Comparison of ENCODE assay signal across 16 mouse cellular contexts in genomic region chr8:107265811-107266210, GRCm38 (mm10). TPM values are rescaled to one million over a fixed set of nuclear protein-coding genes. Genes with fewer than 3 reads are reported as not detected.
DNase-seq lines count a peak whose midpoint lies in the region; ATAC-seq lines count a peak whose summit lies in the region.
"Had no signal": no experiment of that assay in that cellular context is flagged by ENCODE, and none has a peak within 500 bp of the region (broad histone marks: within the 10 kb centered on the region; RNA-seq: fewer than 3 reads in every experiment).

No protein-coding gene starts in this region.

- H3K27ac ChIP-seq in hindbrain, embryonic 10.5 days: no peak overlapping the region
- no peak overlapping the region for H3K27ac ChIP-seq in hindbrain, embryonic 13.5 days
- H3K27ac ChIP-seq: embryonic facial prominence, embryonic 15.5 days; gastrocnemius, adult 2 months; intestine, embryonic 15.5 days; limb, embryonic 10.5 days; lung, embryonic 15.5 days had no signal

- H3K4me2 ChIP-seq in hindbrain, embryonic 13.5 days: no peak overlapping the region
- H3K4me2 ChIP-seq: embryonic facial prominence, embryonic 15.5 days; intestine, embryonic 15.5 days; lung, embryonic 15.5 days had no signal

- no peaks in the 10 kb centered on the region for H3K36me3 ChIP-seq in hindbrain, embryonic 10.5 days
- no peaks in the 10 kb centered on the region for H3K36me3 ChIP-seq in hindbrain, embryonic 13.5 days
- H3K36me3 ChIP-seq: embryonic facial prominence, embryonic 15.5 days; intestine, embryonic 15.5 days; limb, embryonic 10.5 days; lung, embryonic 15.5 days had no signal

- intact Hi-C loops in heart, postnatal 10 days (cut with DNase I): no loop called here

- no peak for ATAC-seq in hindbrain, embryonic 13.5 days (ENCODE audit: low FRiP score)
- ATAC-seq: CD4-positive, CD25-positive, alpha-beta regulatory T cell, adult 4 months; intestine, embryonic 15.5 days had no signal

- H3K4me1 ChIP-seq in hindbrain, embryonic 10.5 days (replicated peaks): peaks cover 10% of the 10 kb centered on the region
- H3K4me1 ChIP-seq in hindbrain, embryonic 13.5 days (replicated peaks): no peaks in the 10 kb centered on the region
- H3K4me1 ChIP-seq: intestine, embryonic 15.5 days; lung, embryonic 15.5 days had no signal

- H3K9me3 ChIP-seq in hindbrain, embryonic 10.5 days: no peaks in the 10 kb centered on the region
- no peaks in the 10 kb centered on the region for H3K9me3 ChIP-seq in hindbrain, embryonic 13.5 days
- H3K9me3 ChIP-seq: embryonic facial prominence, embryonic 15.5 days; intestine, embryonic 15.5 days; limb, embryonic 10.5 days; lung, embryonic 15.5 days had no signal

- no peak overlapping the region for H3K9ac ChIP-seq in hindbrain, embryonic 13.5 days
- H3K9ac ChIP-seq: embryonic facial prominence, embryonic 15.5 days; intestine, embryonic 15.5 days; lung, embryonic 15.5 days had no signal

- WGBS in hindbrain, embryonic 10.5 days: 75% methylated on average over 10 of the region's 10 CpGs
- WGBS in hindbrain, embryonic 13.5 days: 72% methylated on average over 10 of the region's 10 CpGs

- H3K4me3 ChIP-seq in hindbrain, embryonic 10.5 days: no peak overlapping the region
- no peak overlapping the region for H3K4me3 ChIP-seq in hindbrain, embryonic 13.5 days
- H3K4me3 ChIP-seq: embryonic facial prominence, embryonic 15.5 days; gastrocnemius, adult 2 months; intestine, embryonic 15.5 days; limb, embryonic 10.5 days; lung, embryonic 15.5 days; myocyte had no signal

- peak; percentile 38 for DNase-seq in hindbrain, embryonic 10.5 days (ENCODE audit: low spot score)
- DNase-seq in brain, adult 2 months (ENCODE audit: low read depth, low spot score): peak; percentile 3
- peak; percentile 27 to 33 for DNase-seq in heart, postnatal 10 days
- peak; percentile 74 to 76 for DNase-seq in kidney, postnatal 25 days
- DNase-seq in spleen, adult 12 weeks (ENCODE audit: low spot score): no peak
- DNase-seq in frontal cortex, postnatal 25 days (ENCODE audit: low spot score in 2 of 2): no peak
- no peak for DNase-seq in frontal cortex, postnatal 36 days (ENCODE audit: low spot score in 2 of 2)
- DNase-seq: gastrocnemius, adult 2 months; right cerebral cortex, postnatal 25 days had no signal

- H3K27me3 ChIP-seq in hindbrain, embryonic 10.5 days (ENCODE audit: insufficient read depth, poor library complexity, severe bottlenecking): no peaks in the 10 kb centered on the region
- no peaks in the 10 kb centered on the region for H3K27me3 ChIP-seq in hindbrain, embryonic 13.5 days
- H3K27me3 ChIP-seq: embryonic facial prominence, embryonic 15.5 days; intestine, embryonic 15.5 days; lung, embryonic 15.5 days had no signal

RNA-seq across cellular contexts. Expression of gene Nfat5, which starts 27.5 kb away (rescaled TPM):
- polyA plus RNA-seq in hindbrain, embryonic 10.5 days (2016; fragmentation: Nextera tagmentation; extraction: Ambion mirVana): 8.7 and 9.9 TPM in 2 replicates
- 14.0 and 14.5 TPM in 2 replicates for polyA plus RNA-seq in hindbrain, embryonic 13.5 days (2015; fragmentation: Nextera tagmentation; extraction: Ambion mirVana)
- total RNA-seq in heart, postnatal 10 days (2021): 10 to 100 TPM; 37.9 to 43.0 TPM

Comparison
In these comparisons a context has a peak if more than half of its experiments do, and no peak if none do; other contexts are left out.
1. DNase-seq: peak in hindbrain, embryonic 10.5 days (single experiment), brain, adult 2 months (single experiment), heart, postnatal 10 days (2 of 2) and kidney, postnatal 25 days (2 of 2); none in spleen, adult 12 weeks (single experiment), frontal cortex, postnatal 25 days (0 of 2) and frontal cortex, postnatal 36 days (0 of 2).